Mouse (Mus musculus): ENCODE results near the gene Cnih4. TPM values are rescaled to one million over a fixed set of nuclear protein-coding genes. Genes with fewer than 3 reads are reported as not detected.

The Cnih4 gene
- polyA plus RNA-seq, 1 experiment from 2014 or later, result 135 TPM

GRCm38 (mm10) chr1:181149373-181150017 lies 5.0 kb downstream of the Cnih4 start:
- Histone ChIP-seq H3K4me3 (no peak overlapping the region), H3K27ac (no peak overlapping the region), H3K4me1 (replicated peaks) (peaks cover 22% of the 10 kb centered on the region), H3K9ac (no peak overlapping the region), H3K36me3 (peaks cover 6% of the 10 kb centered on the region; the same call in 1 of the 2 replicates), H3K27me3 (no peaks in the 10 kb centered on the region), H3K4me2 (no peak overlapping the region), H3K9me3 (replicated peaks) (no peaks in the 10 kb centered on the region)
- WGBS, result 70% methylated on average over 3 of the region's 3 CpGs
- ATAC-seq (replicated peaks; ENCODE audit: insufficient number of reproducible peaks, insufficient read depth, low FRiP score, low read depth), result no peak

DNA sequence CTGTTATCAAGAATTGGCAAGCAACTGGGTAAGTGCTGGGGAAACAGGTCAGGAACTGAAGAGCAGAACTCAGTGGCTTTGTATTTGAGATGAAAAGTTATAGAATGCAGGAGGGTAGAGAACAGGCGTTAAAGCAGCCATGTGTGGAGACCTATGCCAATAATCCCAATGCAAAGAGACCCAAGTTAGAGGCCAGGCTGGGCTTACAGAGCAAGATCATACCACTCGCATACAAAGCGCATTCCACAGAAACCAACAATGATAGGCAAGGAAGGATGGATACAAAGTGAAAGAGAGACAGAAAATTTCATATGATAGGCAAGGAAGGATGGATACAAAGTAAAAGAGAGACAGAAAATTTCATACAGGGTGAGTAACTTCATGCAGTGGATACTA lies 5.9 kb downstream of the Cnih4 start:
- Histone ChIP-seq H3K9me3 (replicated peaks) (no peaks in the 10 kb centered on the region), H3K9ac (no peak overlapping the region), H3K4me1 (replicated peaks) (peaks cover 17% of the 10 kb centered on the region), H3K27ac (no peak overlapping the region), H3K27me3 (no peaks in the 10 kb centered on the region), H3K4me2 (no peak overlapping the region), H3K4me3 (peak overlapping the region; percentile 95), H3K36me3 (peaks cover 6% of the 10 kb centered on the region; the same call in 1 of the 2 replicates)
- ATAC-seq (replicated peaks; ENCODE audit: insufficient number of reproducible peaks, insufficient read depth, low FRiP score, low read depth), result no peak
- WGBS, result 64% methylated on average over 3 of the region's 3 CpGs

DNA sequence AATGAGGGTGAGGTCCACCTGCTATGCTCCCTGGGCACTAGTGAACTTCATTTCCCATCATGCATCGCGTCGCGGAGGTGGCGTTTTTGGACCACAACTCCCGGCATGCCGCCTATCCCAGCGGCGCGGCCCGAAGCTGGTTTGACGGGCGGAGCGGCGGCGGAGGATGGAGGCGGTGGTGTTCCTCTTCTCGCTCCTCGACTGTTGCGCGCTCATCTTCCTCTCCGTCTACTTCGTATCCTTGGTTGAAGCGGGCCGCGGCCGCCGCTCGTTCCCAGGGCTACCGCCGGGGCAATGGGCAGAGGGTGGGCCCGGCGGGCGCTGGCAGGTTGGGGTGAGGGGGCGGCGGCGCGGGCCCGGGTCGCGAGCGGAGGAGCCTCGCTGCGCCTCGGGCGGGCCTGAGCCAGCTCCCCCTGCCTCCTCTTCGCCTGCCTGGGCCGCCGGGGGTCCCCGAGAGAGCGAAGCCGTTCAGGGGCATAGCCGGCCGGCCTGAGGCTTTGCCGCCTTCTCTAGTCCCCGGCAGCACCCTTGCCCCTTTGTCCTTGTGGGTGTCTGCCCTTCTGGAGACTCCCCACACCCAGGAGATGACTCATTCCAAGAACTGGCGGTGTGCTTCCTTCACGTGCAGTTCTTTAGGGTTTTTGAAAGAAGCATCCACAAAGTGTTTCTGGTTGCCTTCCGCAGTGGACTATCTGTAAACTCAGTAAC lies 6.5 kb downstream of the Cnih4 start:
- under 1% methylated on average over 58 of the region's 59 CpGs for WGBS
- peak overlapping the region; percentile 89 for H3K9ac ChIP-seq
- H3K36me3 ChIP-seq, result peaks cover 6% of the 10 kb centered on the region; the same call in 1 of the 2 replicates
- peak overlapping the region; percentile 89 for H3K27ac ChIP-seq
- no peaks in the 10 kb centered on the region for H3K9me3 ChIP-seq (replicated peaks)
- peaks cover 14% of the 10 kb centered on the region for H3K4me1 ChIP-seq (replicated peaks)
- ATAC-seq (replicated peaks; ENCODE audit: insufficient number of reproducible peaks, insufficient read depth, low FRiP score, low read depth), result peak; percentile 84
- H3K4me2 ChIP-seq, result peak overlapping the region; percentile 69
- H3K4me3 ChIP-seq, result peak overlapping the region; percentile 95
- H3K27me3 ChIP-seq, result no peaks in the 10 kb centered on the region

DNA sequence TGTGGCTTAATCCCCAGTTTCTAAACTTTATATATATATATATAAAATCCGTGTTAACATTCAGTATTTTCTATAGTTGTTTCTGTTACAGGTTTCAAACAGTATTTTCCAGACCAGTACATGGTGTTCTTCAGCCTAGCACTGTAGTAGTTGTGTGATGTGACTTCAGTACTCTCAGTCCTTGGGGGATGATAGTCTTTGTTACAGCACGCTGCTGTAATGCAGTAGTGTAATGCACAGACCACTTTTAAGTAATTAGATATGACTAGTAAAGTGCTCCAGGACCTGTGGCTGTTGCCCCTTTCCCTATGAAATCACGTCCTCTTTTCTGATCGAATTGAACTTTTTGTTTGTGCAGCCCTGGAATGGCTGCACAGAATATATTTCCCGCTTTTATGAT lies 7.0 kb downstream of the Cnih4 start:
- peak overlapping the region; percentile 89; the same call in 1 of the 2 replicates for H3K27ac ChIP-seq
- ATAC-seq (replicated peaks; ENCODE audit: insufficient number of reproducible peaks, insufficient read depth, low FRiP score, low read depth), result no peak
- H3K9me3 ChIP-seq (replicated peaks), result no peaks in the 10 kb centered on the region
- peak overlapping the region; percentile 89 for H3K9ac ChIP-seq
- H3K4me2 ChIP-seq, result peak overlapping the region; percentile 69
- H3K4me1 ChIP-seq (replicated peaks), result peaks cover 14% of the 10 kb centered on the region
- WGBS, result 32% methylated on average over 5 of the region's 5 CpGs
- H3K27me3 ChIP-seq, result no peaks in the 10 kb centered on the region
- H3K36me3 ChIP-seq, result peaks cover 6% of the 10 kb centered on the region; the same call in 1 of the 2 replicates
- H3K4me3 ChIP-seq, result peak overlapping the region; percentile 95

- no peak overlapping the region for H3K4me2 ChIP-seq
- no peak overlapping the region for H3K4me3 ChIP-seq
- peaks cover 40% of the 10 kb centered on the region for H3K36me3 ChIP-seq
- WGBS, result 83% methylated on average over 2 of the region's 2 CpGs
- ATAC-seq (replicated peaks; ENCODE audit: insufficient number of reproducible peaks, insufficient read depth, low FRiP score, low read depth), result no peak
- no peak overlapping the region for H3K27ac ChIP-seq
- H3K9ac ChIP-seq, result no peak overlapping the region
- H3K4me1 ChIP-seq (replicated peaks), result no peaks in the 10 kb centered on the region
- H3K27me3 ChIP-seq, result no peaks in the 10 kb centered on the region
- no peaks in the 10 kb centered on the region for H3K9me3 ChIP-seq (replicated peaks)
Observed at GRCm38 (mm10) chr1:181167816-181168215, 23.3 kb downstream of the Cnih4 start.

- WGBS, result 65% methylated on average over 3 of the region's 3 CpGs
- no peak overlapping the region for H3K27ac ChIP-seq
- H3K4me1 ChIP-seq (replicated peaks), result no peaks in the 10 kb centered on the region
- H3K36me3 ChIP-seq, result peaks cover 34% of the 10 kb centered on the region
- H3K9me3 ChIP-seq (replicated peaks), result no peaks in the 10 kb centered on the region
- ATAC-seq (replicated peaks; ENCODE audit: insufficient number of reproducible peaks, insufficient read depth, low FRiP score, low read depth), result no peak
- H3K9ac ChIP-seq, result no peak overlapping the region
- H3K4me3 ChIP-seq, result no peak overlapping the region
- H3K4me2 ChIP-seq, result no peak overlapping the region
- H3K27me3 ChIP-seq, result no peaks in the 10 kb centered on the region
Observed at GRCm38 (mm10) chr1:181168377-181168776, 23.9 kb downstream of the Cnih4 start.

GRCm38 (mm10) chr1:181170210-181170609 lies 25.7 kb downstream of the Cnih4 start:
- no peak overlapping the region for H3K4me3 ChIP-seq
- no peak overlapping the region for H3K4me2 ChIP-seq
- 78% methylated on average over 8 of the region's 8 CpGs for WGBS
- ATAC-seq (replicated peaks; ENCODE audit: insufficient number of reproducible peaks, insufficient read depth, low FRiP score, low read depth), result no peak
- H3K9me3 ChIP-seq (replicated peaks), result no peaks in the 10 kb centered on the region
- H3K27ac ChIP-seq, result no peak overlapping the region
- H3K4me1 ChIP-seq (replicated peaks), result no peaks in the 10 kb centered on the region
- H3K27me3 ChIP-seq, result no peaks in the 10 kb centered on the region
- H3K36me3 ChIP-seq, result peaks cover 24% of the 10 kb centered on the region; the same call in 1 of the 2 replicates
- H3K9ac ChIP-seq, result no peak overlapping the region

DNA sequence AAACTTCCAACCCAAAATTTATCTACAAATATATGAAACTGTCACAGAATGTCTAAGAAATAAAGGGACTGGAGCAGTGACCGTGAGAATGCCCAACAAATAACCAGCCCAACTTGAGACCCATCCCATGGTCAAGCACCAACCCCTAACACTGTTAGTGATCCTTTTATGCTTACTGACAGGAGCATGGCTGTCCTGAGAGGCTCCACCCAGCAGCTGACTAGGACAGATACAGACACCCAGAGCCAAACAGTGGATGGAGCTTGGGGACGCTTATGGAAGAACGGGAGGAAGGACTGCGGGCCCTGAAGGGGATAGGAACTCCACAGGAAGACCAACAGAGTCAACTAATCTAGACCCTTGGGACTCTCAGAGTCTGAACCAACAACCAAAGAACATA lies 44.4 kb downstream of the Cnih4 start:
- WGBS, result 86% methylated on average over 4 of the region's 4 CpGs
- Histone ChIP-seq H3K27me3 (no peaks in the 10 kb centered on the region), H3K4me2 (no peak overlapping the region), H3K9me3 (replicated peaks) (no peaks in the 10 kb centered on the region), H3K9ac (no peak overlapping the region), H3K4me3 (no peak overlapping the region), H3K4me1 (replicated peaks) (no peaks in the 10 kb centered on the region), H3K27ac (no peak overlapping the region), H3K36me3 (peaks cover 79% of the 10 kb centered on the region)
- ATAC-seq (replicated peaks; ENCODE audit: insufficient number of reproducible peaks, insufficient read depth, low FRiP score, low read depth), result no peak

GRCm38 (mm10) chr1:181199446-181199845 lies 55.0 kb downstream of the Cnih4 start:
- 93% methylated on average over 4 of the region's 4 CpGs for WGBS
- Histone ChIP-seq H3K4me1 (replicated peaks) (no peaks in the 10 kb centered on the region), H3K9ac (no peak overlapping the region), H3K4me3 (no peak overlapping the region), H3K9me3 (replicated peaks) (no peaks in the 10 kb centered on the region), H3K4me2 (no peak overlapping the region), H3K27ac (no peak overlapping the region), H3K27me3 (no peaks in the 10 kb centered on the region), H3K36me3 (peaks cover 73% of the 10 kb centered on the region)
- ATAC-seq (replicated peaks; ENCODE audit: insufficient number of reproducible peaks, insufficient read depth, low FRiP score, low read depth), result no peak

GRCm38 (mm10) chr1:181210147-181210546 lies 65.7 kb downstream of the Cnih4 start:
- no peaks in the 10 kb centered on the region for H3K27me3 ChIP-seq
- H3K27ac ChIP-seq, result peak overlapping the region; percentile 96
- 5% methylated on average over 4 of the region's 4 CpGs for WGBS
- no peaks in the 10 kb centered on the region for H3K9me3 ChIP-seq (replicated peaks)
- peaks cover 20% of the 10 kb centered on the region for H3K36me3 ChIP-seq
- H3K9ac ChIP-seq, result peak overlapping the region; percentile 92
- H3K4me2 ChIP-seq, result peak overlapping the region; percentile 91
- H3K4me1 ChIP-seq (replicated peaks), result peaks cover 22% of the 10 kb centered on the region
- peak overlapping the region; percentile 79 for H3K4me3 ChIP-seq
- no peak for ATAC-seq (replicated peaks; ENCODE audit: insufficient number of reproducible peaks, insufficient read depth, low FRiP score, low read depth)

DNA sequence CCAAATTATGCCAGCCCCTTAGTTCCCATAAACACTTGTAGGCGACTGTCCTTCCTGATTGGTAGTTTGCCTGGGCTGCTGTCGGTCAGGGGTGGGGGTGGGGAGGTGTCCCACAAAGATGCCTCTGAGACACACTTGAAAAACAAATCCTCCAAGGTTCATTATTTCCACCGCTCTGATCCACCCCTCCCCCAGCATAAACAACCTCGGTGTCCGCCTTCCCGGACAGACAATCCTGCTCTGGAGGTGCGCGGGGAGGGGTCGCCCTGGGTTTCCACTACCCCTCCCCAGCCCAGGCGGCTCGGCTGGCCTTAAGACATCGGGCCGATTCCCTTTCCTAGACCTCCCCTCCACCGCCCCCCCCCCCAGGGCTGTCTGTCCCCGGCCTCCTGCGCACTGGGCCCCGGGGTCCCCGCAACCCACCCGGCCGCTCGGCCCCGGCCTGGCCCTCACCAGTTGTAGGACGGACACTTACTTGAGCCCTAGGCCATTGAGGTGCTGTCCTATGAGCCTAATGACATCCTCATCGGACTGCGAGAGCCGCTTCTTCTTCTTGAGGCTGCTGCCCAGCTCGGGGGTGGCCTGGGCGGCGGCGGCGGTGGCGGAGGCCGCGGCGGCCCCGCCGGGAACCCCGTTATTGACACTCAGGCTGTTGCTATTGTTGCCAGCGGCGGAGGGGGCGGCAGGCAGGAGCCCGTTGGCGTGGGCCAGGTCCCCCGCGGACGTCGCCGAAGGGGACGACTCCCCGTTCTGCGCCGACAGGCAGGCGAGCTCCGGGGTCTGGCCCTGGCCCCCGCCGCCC lies 66.3 kb downstream of the Cnih4 start:
- Histone ChIP-seq H3K4me2 (peak overlapping the region; percentile 91), H3K27ac (peak overlapping the region; percentile 96), H3K4me1 (replicated peaks) (peaks cover 22% of the 10 kb centered on the region), H3K4me3 (peak overlapping the region; percentile 79), H3K27me3 (no peaks in the 10 kb centered on the region), H3K9me3 (replicated peaks) (no peaks in the 10 kb centered on the region), H3K9ac (peak overlapping the region; percentile 92), H3K36me3 (peaks cover 13% of the 10 kb centered on the region)
- ATAC-seq (replicated peaks; ENCODE audit: insufficient number of reproducible peaks, insufficient read depth, low FRiP score, low read depth), result peak; percentile 10
- WGBS, result under 1% methylated on average over 51 of the region's 56 CpGs

All from heart, embryonic 15.5 days (tissue).